Mouse (Mus musculus) CH12.LX (cell line): ENCODE results near the gene Mmp15.

Source experiments
- E2F4 ChIP-seq: IDR thresholded peaks from 2 replicates; pipeline ENCODE4 v1.6.1; 2011; ENCODE audit warnings: low read depth, low read length, improper control_type of control experiment; ENCODE audit not compliant: insufficient replicate concordance
- EP300 ChIP-seq: IDR thresholded peaks from 2 replicates; pipeline ENCODE4 v1.6.1; 2011; ENCODE audit warnings: low read length, improper control_type of control experiment
- HCFC1 ChIP-seq: IDR thresholded peaks from 2 replicates; pipeline ENCODE4 v1.6.1; 2012; ENCODE audit warnings: low read depth, mild to moderate bottlenecking, inconsistent platforms, low read length, improper control_type of control experiment
- MAFK ChIP-seq: IDR thresholded peaks from 2 replicates; pipeline ENCODE4 v1.6.1; 2011; ENCODE audit warnings: low read length, improper control_type of control experiment; ENCODE audit not compliant: insufficient replicate concordance
- POLR2A ChIP-seq: IDR thresholded peaks from 2 replicates; pipeline ENCODE4 v1.6.1; 2011; ENCODE audit warnings: low read depth, mild to moderate bottlenecking, improper control_type of control experiment, low read length
- RAD21 ChIP-seq: IDR thresholded peaks from 2 replicates; pipeline ENCODE4 v1.6.1; 2011; ENCODE audit warnings: low read depth, mild to moderate bottlenecking, low read length, improper control_type of control experiment, moderate library complexity
- TCF12 ChIP-seq: IDR thresholded peaks from 2 replicates; pipeline ENCODE4 v1.6.1; 2014; ENCODE audit warnings: low read depth, mild to moderate bottlenecking, inconsistent platforms, low read length, improper control_type of control experiment
- ZC3H11A ChIP-seq: IDR thresholded peaks from 2 replicates; pipeline ENCODE4 v1.6.1; 2012; ENCODE audit warnings: low read depth, mild to moderate bottlenecking, inconsistent platforms, low read length, improper control_type of control experiment

- no peak for TF ChIP-seq RAD21
- no peak for TF ChIP-seq HCFC1
- TF ChIP-seq E2F4: no peak
- no peak for TF ChIP-seq TCF12
- TF ChIP-seq EP300: no peak
- no peak for TF ChIP-seq ZC3H11A
- no peak for TF ChIP-seq POLR2A
- no peak for TF ChIP-seq MAFK
Measured at GRCm38 (mm10) chr8:95358550-95359411, 6.7 kb downstream of the Mmp15 start.
